Mouse (Mus musculus): ENCODE measurements around the gene Spp2. TPM values are rescaled to one million over a fixed set of nuclear protein-coding genes. Genes with fewer than 3 reads are reported as not detected.
"Not testable (repeated sequence)": the region's sequence is repeated elsewhere in the genome, so short reads cannot be mapped to it uniquely, and the experiment has no call there.

The Spp2 gene
- polyA plus RNA-seq, 1 experiment from 2014 or later, result not detected

GRCm38 (mm10) chr1:88445400-88445799 is 38.6 kb downstream of the Spp2 start:
- Histone ChIP-seq H3K36me3 (ENCODE audit: control insufficient read depth, insufficient read depth, low read length) (no peaks in the 10 kb centered on the region), H3K4me1 (replicated peaks; ENCODE audit: control insufficient read depth, insufficient read depth, low read length) (no peaks in the 10 kb centered on the region), H3K9ac (ENCODE audit: low read depth, low read length) (no peak overlapping the region), H3K27ac (ENCODE audit: low read depth, low read length) (no peak overlapping the region), H3K4me3 (ENCODE audit: low read depth, low read length) (no peak overlapping the region), H3K4me2 (replicated peaks; ENCODE audit: low read depth, low read length) (no peak overlapping the region), H3K9me3 (ENCODE audit: control insufficient read depth, low read length) (no peaks in the 10 kb centered on the region), H3K27me3 (ENCODE audit: control insufficient read depth, insufficient read depth, low read length) (no peaks in the 10 kb centered on the region)
- DNase-seq (ENCODE audit: low spot score) (no peak), ATAC-seq (ENCODE audit: low FRiP score) (no peak)
- 72% methylated on average over 4 of the region's 4 CpGs for WGBS

- no peak for ATAC-seq (ENCODE audit: low FRiP score)
- Histone ChIP-seq H3K9ac (ENCODE audit: low read depth, low read length) (no peak overlapping the region), H3K36me3 (ENCODE audit: control insufficient read depth, insufficient read depth, low read length) (no peaks in the 10 kb centered on the region), H3K4me2 (replicated peaks; ENCODE audit: low read depth, low read length) (no peak overlapping the region), H3K27me3 (ENCODE audit: control insufficient read depth, insufficient read depth, low read length) (no peaks in the 10 kb centered on the region), H3K9me3 (ENCODE audit: control insufficient read depth, low read length) (no peaks in the 10 kb centered on the region), H3K4me1 (replicated peaks; ENCODE audit: control insufficient read depth, insufficient read depth, low read length) (no peaks in the 10 kb centered on the region), H3K4me3 (ENCODE audit: low read depth, low read length) (no peak overlapping the region), H3K27ac (ENCODE audit: low read depth, low read length) (no peak overlapping the region)
- no peak for DNase-seq (ENCODE audit: low spot score)
- WGBS, result 65% methylated on average over 16 of the region's 16 CpGs
Observed at GRCm38 (mm10) chr1:88446270-88447030, 39.7 kb downstream of the Spp2 start.

GRCm38 (mm10) chr1:88447483-88447882 is 40.7 kb downstream of the Spp2 start:
- no peak overlapping the region for H3K27ac ChIP-seq (ENCODE audit: low read depth, low read length)
- no peak overlapping the region for H3K4me2 ChIP-seq (replicated peaks; ENCODE audit: low read depth, low read length)
- DNase-seq (ENCODE audit: low spot score) (peak; percentile 23), ATAC-seq (ENCODE audit: low FRiP score) (no peak)
- no peaks in the 10 kb centered on the region for H3K9me3 ChIP-seq (ENCODE audit: control insufficient read depth, low read length)
- H3K4me1 ChIP-seq (replicated peaks; ENCODE audit: control insufficient read depth, insufficient read depth, low read length), result no peaks in the 10 kb centered on the region
- no peaks in the 10 kb centered on the region for H3K27me3 ChIP-seq (ENCODE audit: control insufficient read depth, insufficient read depth, low read length)
- WGBS, result 10% methylated on average over 6 of the region's 6 CpGs
- no peaks in the 10 kb centered on the region for H3K36me3 ChIP-seq (ENCODE audit: control insufficient read depth, insufficient read depth, low read length)
- no peak overlapping the region for H3K4me3 ChIP-seq (ENCODE audit: low read depth, low read length)
- H3K9ac ChIP-seq (ENCODE audit: low read depth, low read length), result no peak overlapping the region

GRCm38 (mm10) chr1:88448094-88448493 is 41.3 kb downstream of the Spp2 start:
- H3K4me3 ChIP-seq (ENCODE audit: low read depth, low read length); H3K9me3 ChIP-seq (ENCODE audit: control insufficient read depth, low read length); H3K4me2 ChIP-seq (replicated peaks; ENCODE audit: low read depth, low read length); H3K36me3 ChIP-seq (ENCODE audit: control insufficient read depth, insufficient read depth, low read length); ATAC-seq (ENCODE audit: low FRiP score); H3K9ac ChIP-seq (ENCODE audit: low read depth, low read length); DNase-seq (ENCODE audit: low spot score); H3K4me1 ChIP-seq (replicated peaks; ENCODE audit: control insufficient read depth, insufficient read depth, low read length); H3K27ac ChIP-seq (ENCODE audit: low read depth, low read length); H3K27me3 ChIP-seq (ENCODE audit: control insufficient read depth, insufficient read depth, low read length): not testable (repeated sequence)
- 78% methylated on average over 3 of the region's 3 CpGs for WGBS

- Histone ChIP-seq H3K9ac (ENCODE audit: low read depth, low read length) (no peak overlapping the region), H3K36me3 (ENCODE audit: control insufficient read depth, insufficient read depth, low read length) (no peaks in the 10 kb centered on the region), H3K27ac (ENCODE audit: low read depth, low read length) (no peak overlapping the region), H3K4me1 (replicated peaks; ENCODE audit: control insufficient read depth, insufficient read depth, low read length) (no peaks in the 10 kb centered on the region), H3K4me3 (ENCODE audit: low read depth, low read length) (no peak overlapping the region), H3K27me3 (ENCODE audit: control insufficient read depth, insufficient read depth, low read length) (no peaks in the 10 kb centered on the region), H3K9me3 (ENCODE audit: control insufficient read depth, low read length) (no peaks in the 10 kb centered on the region), H3K4me2 (replicated peaks; ENCODE audit: low read depth, low read length) (no peak overlapping the region)
- no peak for ATAC-seq (ENCODE audit: low FRiP score)
- DNase-seq (ENCODE audit: low spot score), result no peak
- WGBS, result 93% methylated on average over 2 of the region's 2 CpGs
Observed at GRCm38 (mm10) chr1:88449741-88450140, 43.0 kb downstream of the Spp2 start.

GRCm38 (mm10) chr1:88450668-88451067 is 43.9 kb downstream of the Spp2 start:
- H3K9me3 ChIP-seq (ENCODE audit: control insufficient read depth, low read length), result no peaks in the 10 kb centered on the region
- ATAC-seq (ENCODE audit: low FRiP score) (no peak), DNase-seq (ENCODE audit: low spot score) (no peak)
- no peaks in the 10 kb centered on the region for H3K36me3 ChIP-seq (ENCODE audit: control insufficient read depth, insufficient read depth, low read length)
- 83% methylated on average over 4 of the region's 4 CpGs for WGBS
- H3K4me2 ChIP-seq (replicated peaks; ENCODE audit: low read depth, low read length), result no peak overlapping the region
- H3K27me3 ChIP-seq (ENCODE audit: control insufficient read depth, insufficient read depth, low read length), result no peaks in the 10 kb centered on the region
- H3K27ac ChIP-seq (ENCODE audit: low read depth, low read length), result no peak overlapping the region
- no peak overlapping the region for H3K4me3 ChIP-seq (ENCODE audit: low read depth, low read length)
- no peak overlapping the region for H3K9ac ChIP-seq (ENCODE audit: low read depth, low read length)
- no peaks in the 10 kb centered on the region for H3K4me1 ChIP-seq (replicated peaks; ENCODE audit: control insufficient read depth, insufficient read depth, low read length)

GRCm38 (mm10) chr1:88452198-88452597 is 45.4 kb downstream of the Spp2 start:
- Histone ChIP-seq H3K4me2 (replicated peaks; ENCODE audit: low read depth, low read length) (no peak overlapping the region), H3K27me3 (ENCODE audit: control insufficient read depth, insufficient read depth, low read length) (no peaks in the 10 kb centered on the region), H3K4me1 (replicated peaks; ENCODE audit: control insufficient read depth, insufficient read depth, low read length) (no peaks in the 10 kb centered on the region), H3K9ac (ENCODE audit: low read depth, low read length) (no peak overlapping the region), H3K9me3 (ENCODE audit: control insufficient read depth, low read length) (no peaks in the 10 kb centered on the region), H3K4me3 (ENCODE audit: low read depth, low read length) (no peak overlapping the region), H3K27ac (ENCODE audit: low read depth, low read length) (no peak overlapping the region), H3K36me3 (ENCODE audit: control insufficient read depth, insufficient read depth, low read length) (no peaks in the 10 kb centered on the region)
- DNase-seq (ENCODE audit: low spot score) (no peak), ATAC-seq (ENCODE audit: low FRiP score) (no peak)
- WGBS, result 88% methylated on average over 6 of the region's 6 CpGs

GRCm38 (mm10) chr1:88454703-88455102 is 47.9 kb downstream of the Spp2 start:
- no peak overlapping the region for H3K27ac ChIP-seq (ENCODE audit: low read depth, low read length)
- ATAC-seq (ENCODE audit: low FRiP score), result no peak
- WGBS, result 60% methylated on average over 3 of the region's 3 CpGs

GRCm38 (mm10) chr1:88455761-88456160 is 49.0 kb downstream of the Spp2 start:
- Histone ChIP-seq H3K4me1 (replicated peaks; ENCODE audit: control insufficient read depth, insufficient read depth, low read length) (no peaks in the 10 kb centered on the region), H3K27ac (ENCODE audit: low read depth, low read length) (no peak overlapping the region), H3K36me3 (ENCODE audit: control insufficient read depth, insufficient read depth, low read length) (no peaks in the 10 kb centered on the region), H3K9me3 (ENCODE audit: control insufficient read depth, low read length) (no peaks in the 10 kb centered on the region), H3K4me3 (ENCODE audit: low read depth, low read length) (no peak overlapping the region), H3K4me2 (replicated peaks; ENCODE audit: low read depth, low read length) (no peak overlapping the region), H3K9ac (ENCODE audit: low read depth, low read length) (no peak overlapping the region), H3K27me3 (ENCODE audit: control insufficient read depth, insufficient read depth, low read length) (no peaks in the 10 kb centered on the region)
- WGBS, result 79% methylated on average over 3 of the region's 3 CpGs
- ATAC-seq (ENCODE audit: low FRiP score) (no peak), DNase-seq (ENCODE audit: low spot score) (no peak)

More at GRCm38 (mm10) chr1:88454703-88455102, 47.9 kb downstream of the Spp2 start:
- no peaks in the 10 kb centered on the region for H3K9me3 ChIP-seq (ENCODE audit: control insufficient read depth, low read length)
- no peak for DNase-seq (ENCODE audit: low spot score)
- H3K27me3 ChIP-seq (ENCODE audit: control insufficient read depth, insufficient read depth, low read length), result no peaks in the 10 kb centered on the region
- no peak overlapping the region for H3K4me2 ChIP-seq (replicated peaks; ENCODE audit: low read depth, low read length)
- H3K4me3 ChIP-seq (ENCODE audit: low read depth, low read length), result no peak overlapping the region
- no peaks in the 10 kb centered on the region for H3K4me1 ChIP-seq (replicated peaks; ENCODE audit: control insufficient read depth, insufficient read depth, low read length)
- no peaks in the 10 kb centered on the region for H3K36me3 ChIP-seq (ENCODE audit: control insufficient read depth, insufficient read depth, low read length)
- H3K9ac ChIP-seq (ENCODE audit: low read depth, low read length), result no peak overlapping the region
